ENCODE assay signal across 8 mouse cellular contexts in genomic region chr9:70671772-70672579, GRCm38 (mm10). TPM values are rescaled to one million over a fixed set of nuclear protein-coding genes. Genes with fewer than 3 reads are reported as not detected.
DNase-seq lines count a peak whose midpoint lies in the region; TF ChIP-seq lines count a peak whose summit lies in the region.

No protein-coding gene starts in this region.

- no peaks in the 10 kb centered on the region for H3K36me3 ChIP-seq in thymus, adult 2 months (ENCODE audit: control insufficient read depth, insufficient read depth, low read length)

- H3K27me3 ChIP-seq in thymus, adult 2 months (ENCODE audit: control insufficient read depth, insufficient read depth, low read length), result no peaks in the 10 kb centered on the region

- TF ChIP-seq POLR2A in thymus, adult 2 months (IDR thresholded peaks at IDR 0.05; ENCODE audit: control insufficient read depth, extremely low read depth, insufficient read depth, low read length, poor library complexity), result no peak

- 19% methylated on average over 10 of the region's 10 CpGs for WGBS in thymus, adult 2 months

- peak overlapping the region; percentile 81 for H3K27ac ChIP-seq in thymus, adult 2 months (ENCODE audit: control insufficient read depth, insufficient read depth, low read length)

- H3K4me1 ChIP-seq in thymus, adult 2 months (replicated peaks; ENCODE audit: control insufficient read depth, insufficient read depth, low read length), result peaks cover 4% of the 10 kb centered on the region

- no peak for TF ChIP-seq CTCF in thymus, adult 2 months (IDR thresholded peaks at IDR 0.05; ENCODE audit: borderline replicate concordance, control insufficient read depth, extremely low read depth, insufficient read depth, low read length, poor library complexity)

- H3K4me3 ChIP-seq in thymus, adult 2 months (ENCODE audit: control insufficient read depth, insufficient read depth, low read length), result no peak overlapping the region

- DNase-seq in cerebellum, adult 9-11 months, result peak; percentile 30
- DNase-seq in cerebellum, adult 8-10 months, result no peak
- DNase-seq in thymus, adult 2 months, result peak; percentile 26
- no peak for DNase-seq in thymus, adult 18-20 months
- peak; percentile 53 to 64 for DNase-seq in kidney, postnatal 36 days
- DNase-seq in spleen, postnatal 4 days (ENCODE audit: low spot score in 2 of 2), result peak; percentile 27 to 54
- no peak for DNase-seq in left cerebral cortex, adult 11 months (ENCODE audit: low spot score)
- no peak for DNase-seq in right cerebral cortex, adult 2 months (ENCODE audit: low spot score in 2 of 2)

RNA-seq across cellular contexts. Expression of gene Adam10, which starts 6.8 kb away (rescaled TPM):
- polyA plus RNA-seq in thymus, adult 2 months (2012; rRNA removed), result 21.7 and 25.4 TPM in 2 replicates

RNA-seq across cellular contexts. Expression of gene Mindy2, which starts 15.0 kb away (rescaled TPM):
- polyA plus RNA-seq in thymus, adult 2 months (2012; rRNA removed), result 17.3 and 28.2 TPM in 2 replicates

RNA-seq across cellular contexts. Expression of gene Gm10642, which starts 15.9 kb away (rescaled TPM):
- 3.5 and 6.3 TPM in 2 replicates for polyA plus RNA-seq in thymus, adult 2 months (2012; rRNA removed)

Comparison
In these comparisons a context has a peak if more than half of its experiments do, and no peak if none do; other contexts are left out.
1. DNase-seq: peak in cerebellum, adult 9-11 months (single experiment), thymus, adult 2 months (single experiment), kidney, postnatal 36 days (2 of 2) and spleen, postnatal 4 days (2 of 2); none in cerebellum, adult 8-10 months (single experiment), thymus, adult 18-20 months (0 of 2), left cerebral cortex, adult 11 months (single experiment) and right cerebral cortex, adult 2 months (0 of 2).